Comparison of ENCODE assay signal across 8 mouse cellular contexts in the genomic region with DNA sequence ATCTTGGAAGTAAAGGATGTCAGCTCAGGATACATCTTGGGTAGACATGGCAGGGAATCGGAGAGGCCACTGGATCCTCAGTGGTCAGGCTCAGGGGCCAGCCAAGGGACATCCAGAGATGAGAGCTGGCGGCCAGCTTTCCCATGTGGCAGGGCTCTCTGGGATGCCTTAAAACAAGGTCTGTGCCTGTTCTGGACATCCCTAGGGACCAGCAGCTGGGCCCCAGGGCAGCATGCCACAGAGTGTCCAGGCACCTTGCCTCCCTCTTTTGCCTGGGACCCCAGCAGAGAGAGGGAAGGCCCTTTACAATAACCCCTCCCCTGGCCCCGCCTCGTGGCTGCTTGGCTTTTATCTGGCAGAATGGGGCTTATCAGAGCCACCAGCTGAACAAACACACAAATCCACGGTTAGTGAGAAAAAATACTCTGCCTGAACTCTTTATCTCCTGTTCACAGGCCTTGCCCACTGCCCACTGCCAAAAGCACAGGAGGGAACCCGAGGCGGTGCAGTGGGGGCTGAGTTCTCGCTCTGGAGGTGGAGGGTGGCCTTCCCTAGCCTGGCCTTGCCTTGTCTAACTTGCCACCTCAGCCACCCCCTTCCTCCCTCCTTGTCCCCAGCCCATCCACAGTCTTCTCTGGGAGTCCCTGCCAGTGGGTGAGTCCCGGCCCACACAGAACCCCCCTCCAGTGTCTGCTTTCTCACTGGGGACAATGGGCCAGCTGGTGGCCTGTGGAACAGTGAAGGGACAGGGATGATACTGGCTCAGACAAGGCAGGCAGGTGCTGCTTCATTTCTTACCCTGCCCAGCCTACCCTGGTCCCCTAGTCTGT. TPM values are rescaled to one million over a fixed set of nuclear protein-coding genes. Genes with fewer than 3 reads are reported as not detected.
A peak's percentile ranks its signal among the peaks of the same experiment; 100 is the strongest.
DNase-seq lines count a peak whose midpoint lies in the region; ATAC-seq lines count a peak whose summit lies in the region.

No protein-coding gene starts in this region.

- peaks cover 8% of the 10 kb centered on the region for H3K36me3 ChIP-seq in lung, embryonic 16.5 days (ENCODE audit: control insufficient read depth, insufficient read depth, low read length)
- H3K36me3 ChIP-seq in embryonic facial prominence, embryonic 14.5 days (ENCODE audit: control insufficient read depth, insufficient read depth, low read length), result peaks cover 28% of the 10 kb centered on the region
- no peaks in the 10 kb centered on the region for H3K36me3 ChIP-seq in liver, embryonic 16.5 days (ENCODE audit: control insufficient read depth, insufficient read depth)
- H3K36me3 ChIP-seq in stomach, embryonic 16.5 days (ENCODE audit: control insufficient read depth, insufficient read depth, low read length), result no peaks in the 10 kb centered on the region; the same call in 1 of the 2 replicates

- no peak overlapping the region for H3K4me3 ChIP-seq in lung, embryonic 16.5 days (ENCODE audit: low read length)
- no peak overlapping the region for H3K4me3 ChIP-seq in embryonic facial prominence, embryonic 14.5 days (ENCODE audit: low read depth, low read length)
- H3K4me3 ChIP-seq in liver, embryonic 16.5 days (ENCODE audit: low read depth, low read length), result peak overlapping the region; percentile 37
- H3K4me3 ChIP-seq in stomach, embryonic 16.5 days (replicated peaks; ENCODE audit: low read length), result no peak overlapping the region

- intact Hi-C loops in heart, postnatal 10 days (cut with DNase I), result no loop called here

- H3K27ac ChIP-seq in lung, embryonic 16.5 days (ENCODE audit: low read length), result peak overlapping the region; percentile 87
- H3K27ac ChIP-seq in embryonic facial prominence, embryonic 14.5 days (replicated peaks; ENCODE audit: low read depth, low read length), result peak overlapping the region; percentile 61
- peak overlapping the region; percentile 98 for H3K27ac ChIP-seq in liver, embryonic 16.5 days (ENCODE audit: low read length)
- H3K27ac ChIP-seq in stomach, embryonic 16.5 days (ENCODE audit: low read length), result peak overlapping the region; percentile 72

- no peaks in the 10 kb centered on the region for H3K9me3 ChIP-seq in lung, embryonic 16.5 days (ENCODE audit: control insufficient read depth, low read length)
- H3K9me3 ChIP-seq in embryonic facial prominence, embryonic 14.5 days (ENCODE audit: control insufficient read depth, low read length), result no peaks in the 10 kb centered on the region
- H3K9me3 ChIP-seq in liver, embryonic 16.5 days (replicated peaks; ENCODE audit: control insufficient read depth, low read length), result no peaks in the 10 kb centered on the region
- no peaks in the 10 kb centered on the region for H3K9me3 ChIP-seq in stomach, embryonic 16.5 days (replicated peaks; ENCODE audit: control insufficient read depth, low read length)

- H3K4me2 ChIP-seq in lung, embryonic 16.5 days (ENCODE audit: low read depth, low read length), result no peak overlapping the region
- H3K4me2 ChIP-seq in embryonic facial prominence, embryonic 14.5 days (ENCODE audit: low read depth, low read length), result no peak overlapping the region
- H3K4me2 ChIP-seq in liver, embryonic 16.5 days (ENCODE audit: low read depth, low read length), result peak overlapping the region; percentile 58
- H3K4me2 ChIP-seq in stomach, embryonic 16.5 days (ENCODE audit: low read depth, low read length), result peak overlapping the region; percentile 13; the same call in 1 of the 2 replicates

- no peak for DNase-seq in lung, postnatal 4 days
- no peak for DNase-seq in embryonic facial prominence, embryonic 14.5 days (ENCODE audit: low spot score)
- peak; percentile 76 to 77 for DNase-seq in heart, postnatal 10 days
- DNase-seq in adrenal gland, postnatal 14 days, result no peak
- no peak for DNase-seq in embryo, embryonic 10 days (ENCODE audit: low spot score)

- 25% methylated on average over 9 of the region's 9 CpGs for WGBS in lung, embryonic 16.5 days
- WGBS in embryonic facial prominence, embryonic 14.5 days, result 61% methylated on average over 9 of the region's 9 CpGs
- 16% methylated on average over 9 of the region's 9 CpGs for WGBS in liver, embryonic 16.5 days (ENCODE audit: insufficient replicate concordance)
- WGBS in stomach, embryonic 16.5 days, result 38% methylated on average over 9 of the region's 9 CpGs

- ATAC-seq in lung, embryonic 16.5 days (ENCODE audit: low read depth), result peak; percentile 32
- no peak for ATAC-seq in embryonic facial prominence, embryonic 14.5 days (ENCODE audit: low read depth)
- ATAC-seq in liver, embryonic 16.5 days (ENCODE audit: low read depth), result peak; percentile 93
- peak; percentile 59 for ATAC-seq in stomach, embryonic 16.5 days (ENCODE audit: insufficient read depth, low FRiP score)

- H3K27me3 ChIP-seq in lung, embryonic 16.5 days (ENCODE audit: control insufficient read depth, insufficient read depth, low read depth, low read length), result no peaks in the 10 kb centered on the region
- H3K27me3 ChIP-seq in embryonic facial prominence, embryonic 14.5 days (replicated peaks; ENCODE audit: control insufficient read depth, insufficient read depth, low read length), result no peaks in the 10 kb centered on the region
- no peaks in the 10 kb centered on the region for H3K27me3 ChIP-seq in liver, embryonic 16.5 days (ENCODE audit: control insufficient read depth, insufficient read depth, low read depth, low read length)
- no peaks in the 10 kb centered on the region for H3K27me3 ChIP-seq in stomach, embryonic 16.5 days (ENCODE audit: control insufficient read depth, insufficient read depth, low read length)

- peaks cover 71% of the 10 kb centered on the region for H3K4me1 ChIP-seq in lung, embryonic 16.5 days (replicated peaks; ENCODE audit: control insufficient read depth, insufficient read depth, low read length)
- H3K4me1 ChIP-seq in embryonic facial prominence, embryonic 14.5 days (ENCODE audit: control insufficient read depth, insufficient read depth, low read length), result peaks cover 49% of the 10 kb centered on the region
- H3K4me1 ChIP-seq in liver, embryonic 16.5 days (ENCODE audit: control insufficient read depth, low read depth, low read length), result peaks cover 75% of the 10 kb centered on the region
- H3K4me1 ChIP-seq in stomach, embryonic 16.5 days (ENCODE audit: control insufficient read depth, insufficient read depth, low read length), result peaks cover 52% of the 10 kb centered on the region

- H3K9ac ChIP-seq in lung, embryonic 16.5 days (ENCODE audit: low read length), result peak overlapping the region; percentile 58; the same call in 1 of the 2 replicates
- peak overlapping the region; percentile 35; the same call in 1 of the 2 replicates for H3K9ac ChIP-seq in embryonic facial prominence, embryonic 14.5 days (ENCODE audit: low read depth, low read length)
- peak overlapping the region; percentile 78 for H3K9ac ChIP-seq in liver, embryonic 16.5 days (ENCODE audit: low read depth, low read length)
- peak overlapping the region; percentile 48 for H3K9ac ChIP-seq in stomach, embryonic 16.5 days (ENCODE audit: low read length)

RNA-seq across cellular contexts. Expression of gene G430095P16Rik, which starts 7.9 kb away (rescaled TPM):
- 3.1 and 3.7 TPM in 2 replicates for polyA plus RNA-seq in lung, embryonic 16.5 days (2015; fragmentation: Nextera tagmentation; extraction: Ambion mirVana)
- 2.0 and 2.7 TPM in 2 replicates for polyA plus RNA-seq in embryonic facial prominence, embryonic 14.5 days (2014; fragmentation: Nextera tagmentation; extraction: Ambion mirVana)
- under 1 TPM; 0.50 to 0.89 TPM for total RNA-seq in heart, postnatal 10 days (2021)
- 7.0 and 7.8 TPM in 2 replicates for polyA plus RNA-seq in liver, embryonic 16.5 days (2015; fragmentation: Nextera tagmentation; extraction: Ambion mirVana)
- polyA plus RNA-seq in stomach, embryonic 16.5 days (2015; fragmentation: Nextera tagmentation; extraction: Ambion mirVana), result 3.2 and 4.1 TPM in 2 replicates
- total RNA-seq in adrenal gland, postnatal 14 days (2021), result 0.52 and 0.90 TPM in 2 replicates

RNA-seq across cellular contexts. Expression of gene Lyl1, which starts 29.5 kb away (rescaled TPM):
- polyA plus RNA-seq in lung, embryonic 16.5 days (2015; fragmentation: Nextera tagmentation; extraction: Ambion mirVana), result 11.4 and 12.5 TPM in 2 replicates
- polyA plus RNA-seq in embryonic facial prominence, embryonic 14.5 days (2014; fragmentation: Nextera tagmentation; extraction: Ambion mirVana), result 5.8 and 6.8 TPM in 2 replicates
- total RNA-seq in heart, postnatal 10 days (2021), result 1 to 10 TPM; 8.4 to 9.1 TPM
- 43.7 and 45.6 TPM in 2 replicates for polyA plus RNA-seq in liver, embryonic 16.5 days (2015; fragmentation: Nextera tagmentation; extraction: Ambion mirVana)
- 6.0 and 8.3 TPM in 2 replicates for polyA plus RNA-seq in stomach, embryonic 16.5 days (2015; fragmentation: Nextera tagmentation; extraction: Ambion mirVana)
- total RNA-seq in adrenal gland, postnatal 14 days (2021), result 4.2 and 9.4 TPM in 2 replicates

RNA-seq across cellular contexts. Expression of gene Nacc1, which starts 43.1 kb away (rescaled TPM):
- polyA plus RNA-seq in lung, embryonic 16.5 days (2015; fragmentation: Nextera tagmentation; extraction: Ambion mirVana), result 16.9 and 19.5 TPM in 2 replicates
- 19.7 and 20.1 TPM in 2 replicates for polyA plus RNA-seq in embryonic facial prominence, embryonic 14.5 days (2014; fragmentation: Nextera tagmentation; extraction: Ambion mirVana)
- total RNA-seq in heart, postnatal 10 days (2021), result 10 to 100 TPM; 50.2 TPM
- polyA plus RNA-seq in liver, embryonic 16.5 days (2015; fragmentation: Nextera tagmentation; extraction: Ambion mirVana), result 5.4 and 6.3 TPM in 2 replicates
- 14.4 and 14.5 TPM in 2 replicates for polyA plus RNA-seq in stomach, embryonic 16.5 days (2015; fragmentation: Nextera tagmentation; extraction: Ambion mirVana)
- total RNA-seq in adrenal gland, postnatal 14 days (2021), result 68.3 and 68.8 TPM in 2 replicates

RNA-seq across cellular contexts. Expression of gene Trmt1, which starts 44.6 kb away (rescaled TPM):
- 54.7 and 58.8 TPM in 2 replicates for polyA plus RNA-seq in lung, embryonic 16.5 days (2015; fragmentation: Nextera tagmentation; extraction: Ambion mirVana)
- polyA plus RNA-seq in embryonic facial prominence, embryonic 14.5 days (2014; fragmentation: Nextera tagmentation; extraction: Ambion mirVana), result 55.8 and 73.2 TPM in 2 replicates
- 10 to 100 TPM; 40.3 to 40.6 TPM for total RNA-seq in heart, postnatal 10 days (2021)
- 27.3 and 27.7 TPM in 2 replicates for polyA plus RNA-seq in liver, embryonic 16.5 days (2015; fragmentation: Nextera tagmentation; extraction: Ambion mirVana)
- polyA plus RNA-seq in stomach, embryonic 16.5 days (2015; fragmentation: Nextera tagmentation; extraction: Ambion mirVana), result 53.7 and 54.1 TPM in 2 replicates
- 62.2 and 67.9 TPM in 2 replicates for total RNA-seq in adrenal gland, postnatal 14 days (2021)

Comparison
In these comparisons a context has a peak if more than half of its experiments do, and no peak if none do; other contexts are left out.
1. H3K4me2 ChIP-seq: peak in liver, embryonic 16.5 days (single experiment) and stomach, embryonic 16.5 days (single experiment); none in lung, embryonic 16.5 days (single experiment) and embryonic facial prominence, embryonic 14.5 days (single experiment).
2. DNase-seq: peak in heart, postnatal 10 days (2 of 2); none in lung, postnatal 4 days (0 of 2), embryonic facial prominence, embryonic 14.5 days (single experiment), adrenal gland, postnatal 14 days (single experiment) and embryo, embryonic 10 days (single experiment).
3. Peak in every context shown above with its lines, with median percentiles within 50 percentile points of each other: H3K27ac ChIP-seq and H3K9ac ChIP-seq.